Mouse (Mus musculus): ENCODE data around the gene Stk31. TPM values are rescaled to one million over a fixed set of nuclear protein-coding genes. Genes with fewer than 3 reads are reported as not detected.

The Stk31 gene
- polyA plus RNA-seq (2012) = not detected in 2 replicates

- no peak for TF ChIP-seq GATA1 (IDR thresholded peaks at IDR 0.05; ENCODE audit: low read length)
Observed at GRCm38 (mm10) chr6:49395316-49395715, at the start of gene Stk31. Gene Stk31 (plus strand): TSS chr6:49395604.

GRCm38 (mm10) chr6:49349826-49350225 is 45.6 kb upstream of the Stk31 start:
- no peak for TF ChIP-seq GATA1 (IDR thresholded peaks at IDR 0.05; ENCODE audit: low read length)

DNA sequence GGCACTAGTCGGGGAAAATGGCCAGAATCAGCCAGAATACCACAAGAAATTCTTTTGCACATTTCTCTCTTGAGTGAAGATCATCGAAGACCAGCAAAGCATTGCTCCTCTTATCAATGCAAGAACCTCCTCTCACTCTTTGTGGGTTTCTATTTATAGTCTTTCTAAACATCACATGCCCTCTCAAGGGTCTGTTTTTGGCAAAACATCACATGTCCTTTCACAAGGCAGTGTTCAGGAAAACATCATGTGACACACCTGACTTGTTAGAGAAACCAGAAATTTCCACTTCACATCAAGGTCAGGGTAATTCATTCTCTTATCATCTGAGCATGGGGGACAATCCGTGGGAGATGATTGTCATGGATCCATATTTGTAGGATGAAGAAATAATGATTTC is 40.8 kb upstream of the Stk31 start:
- no peak for TF ChIP-seq GATA1 (IDR thresholded peaks at IDR 0.05; ENCODE audit: low read length)

DNA sequence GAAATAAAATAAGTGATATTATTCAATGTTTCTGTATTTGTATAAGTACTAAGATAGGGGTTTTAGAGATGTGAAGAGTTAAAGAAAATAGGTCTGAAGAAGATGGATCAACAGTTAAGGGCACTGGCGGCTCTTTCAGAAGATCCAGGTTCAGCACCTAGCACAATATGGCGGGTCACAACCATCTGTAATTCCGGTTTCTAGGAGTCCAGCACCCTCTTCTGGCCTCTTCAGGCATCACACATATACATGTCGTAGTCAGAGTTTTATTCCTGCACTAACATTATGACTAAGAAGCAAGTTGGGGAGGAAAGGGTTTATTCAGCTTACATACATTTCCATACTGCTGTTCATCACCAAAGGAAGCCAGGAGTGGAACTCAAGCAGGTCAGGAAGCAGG is 40.2 kb upstream of the Stk31 start:
- TF ChIP-seq GATA1 (IDR thresholded peaks at IDR 0.05; ENCODE audit: low read length) = no peak

- TF ChIP-seq GATA1 (IDR thresholded peaks at IDR 0.05; ENCODE audit: low read length) = no peak
Observed at GRCm38 (mm10) chr6:49360420-49360819, 35.0 kb upstream of the Stk31 start.

GRCm38 (mm10) chr6:49367159-49368054 is 28.0 kb upstream of the Stk31 start, which contains the start of gene Fam221a:
Gene Fam221a (plus strand): TSS chr6:49367739.
- TF ChIP-seq GATA1 (IDR thresholded peaks at IDR 0.05; ENCODE audit: low read length) = no peak

DNA sequence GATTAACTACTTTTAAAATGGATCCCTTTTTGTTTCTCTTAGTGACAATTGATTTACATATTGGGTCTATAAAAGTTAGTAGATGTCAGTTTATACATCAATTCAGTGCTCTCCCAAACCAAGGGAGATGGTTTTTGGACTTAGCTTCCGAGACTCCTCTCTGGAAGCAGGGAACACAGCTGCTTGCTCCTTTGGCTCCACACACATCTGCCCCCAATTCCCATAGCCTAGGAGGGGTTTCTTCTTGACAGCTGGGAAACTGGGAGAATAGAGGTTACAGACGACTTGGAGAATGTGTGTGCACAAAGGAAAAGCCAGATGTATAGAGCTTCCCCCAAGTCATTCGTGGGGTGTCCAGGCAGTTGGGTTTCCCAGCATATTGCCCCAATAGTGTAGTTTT is 27.2 kb upstream of the Stk31 start:
- no peak for TF ChIP-seq GATA1 (IDR thresholded peaks at IDR 0.05; ENCODE audit: low read length)

DNA sequence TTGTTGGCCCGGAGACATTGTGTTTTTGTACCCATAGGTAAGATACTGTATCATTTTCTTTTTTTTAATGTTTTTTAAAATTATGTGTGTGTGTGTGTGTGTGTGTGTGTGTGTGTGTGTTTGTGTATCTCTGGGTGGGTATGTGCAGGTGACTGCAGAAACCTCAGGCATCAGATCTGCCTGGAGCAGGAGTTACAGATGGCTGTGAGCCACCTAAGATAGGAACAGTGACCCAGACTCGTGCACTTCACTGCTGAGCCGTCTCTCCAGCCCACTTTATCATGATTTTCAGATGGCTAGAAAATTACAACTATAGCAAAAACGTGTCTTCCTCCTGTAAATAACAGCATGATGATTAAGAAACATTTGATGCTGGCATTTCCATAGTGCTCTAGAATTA is 22.7 kb upstream of the Stk31 start:
- no peak for TF ChIP-seq GATA1 (IDR thresholded peaks at IDR 0.05; ENCODE audit: low read length)

GRCm38 (mm10) chr6:49373943-49374342 is 21.5 kb upstream of the Stk31 start:
- TF ChIP-seq GATA1 (IDR thresholded peaks at IDR 0.05; ENCODE audit: low read length) = no peak

- no peak for TF ChIP-seq GATA1 (IDR thresholded peaks at IDR 0.05; ENCODE audit: low read length)
Observed at GRCm38 (mm10) chr6:49378328-49378727, 17.1 kb upstream of the Stk31 start.

DNA sequence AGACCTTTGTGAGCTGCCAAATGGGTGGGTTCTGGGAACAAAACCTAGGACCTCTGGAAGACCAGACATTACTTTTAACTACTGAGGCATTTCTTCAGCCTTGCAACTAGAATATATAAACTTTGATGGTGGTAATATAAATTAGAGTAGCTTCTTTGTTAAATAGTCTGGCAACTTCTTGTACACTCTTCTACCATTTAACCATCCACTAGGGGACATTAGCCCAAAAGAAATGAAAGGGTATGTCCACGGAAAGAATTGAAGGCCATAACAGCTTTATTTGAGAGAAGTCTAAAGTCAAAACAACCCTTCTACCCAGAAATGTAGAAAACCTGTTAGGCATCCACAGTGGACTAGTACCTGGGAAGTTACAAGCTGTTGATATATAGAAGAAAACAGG is 1.1 kb upstream of the Stk31 start:
- TF ChIP-seq GATA1 (IDR thresholded peaks at IDR 0.05; ENCODE audit: low read length) = no peak

DNA sequence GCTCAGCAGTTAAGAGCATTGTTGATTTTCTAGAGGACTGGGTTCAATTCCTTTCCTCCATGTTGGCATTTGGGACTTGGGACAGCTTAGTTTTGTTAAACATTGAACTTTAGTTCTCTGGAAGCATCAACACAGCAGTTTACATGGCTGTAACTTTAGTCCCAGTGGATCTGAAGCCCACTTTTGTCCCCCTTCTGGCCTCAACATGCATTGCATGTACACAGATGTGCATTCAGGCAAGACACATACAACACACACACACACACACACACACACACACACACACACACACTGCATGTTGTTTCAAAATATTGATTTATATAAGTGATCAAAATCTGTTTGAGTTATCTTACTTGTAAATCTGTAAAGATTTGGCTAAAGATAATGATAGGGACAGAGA is 2.1 kb downstream of the Stk31 start:
- TF ChIP-seq GATA1 (IDR thresholded peaks at IDR 0.05; ENCODE audit: low read length) = no peak

- no peak for TF ChIP-seq GATA1 (IDR thresholded peaks at IDR 0.05; ENCODE audit: low read length)
Observed at GRCm38 (mm10) chr6:49398365-49398764, 3.0 kb downstream of the Stk31 start.

GRCm38 (mm10) chr6:49410830-49411229 is 15.4 kb downstream of the Stk31 start:
- TF ChIP-seq GATA1 (IDR thresholded peaks at IDR 0.05; ENCODE audit: low read length) = no peak

DNA sequence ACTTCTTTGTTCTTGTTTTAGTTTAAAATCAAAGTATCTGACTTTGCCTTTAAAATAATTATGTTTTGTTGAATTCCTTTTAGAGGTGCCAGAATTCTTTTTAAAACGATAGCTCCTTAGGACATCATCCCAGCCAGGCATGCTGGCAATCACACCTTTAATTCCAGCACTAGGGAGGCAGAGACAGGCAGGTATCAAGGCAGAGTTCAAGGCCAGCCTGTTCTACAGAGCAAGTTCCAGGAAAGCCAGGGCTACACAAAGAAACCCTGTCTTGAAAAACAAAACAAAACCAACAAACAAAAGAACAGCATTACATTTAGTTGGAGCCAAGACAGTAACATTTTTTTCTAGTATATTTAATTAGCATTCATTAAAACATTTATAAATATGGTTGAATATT is 20.6 kb downstream of the Stk31 start:
- TF ChIP-seq GATA1 (IDR thresholded peaks at IDR 0.05; ENCODE audit: low read length) = no peak

- no peak for TF ChIP-seq GATA1 (IDR thresholded peaks at IDR 0.05; ENCODE audit: low read length)
Observed at GRCm38 (mm10) chr6:49437306-49437705, 41.9 kb downstream of the Stk31 start.

DNA sequence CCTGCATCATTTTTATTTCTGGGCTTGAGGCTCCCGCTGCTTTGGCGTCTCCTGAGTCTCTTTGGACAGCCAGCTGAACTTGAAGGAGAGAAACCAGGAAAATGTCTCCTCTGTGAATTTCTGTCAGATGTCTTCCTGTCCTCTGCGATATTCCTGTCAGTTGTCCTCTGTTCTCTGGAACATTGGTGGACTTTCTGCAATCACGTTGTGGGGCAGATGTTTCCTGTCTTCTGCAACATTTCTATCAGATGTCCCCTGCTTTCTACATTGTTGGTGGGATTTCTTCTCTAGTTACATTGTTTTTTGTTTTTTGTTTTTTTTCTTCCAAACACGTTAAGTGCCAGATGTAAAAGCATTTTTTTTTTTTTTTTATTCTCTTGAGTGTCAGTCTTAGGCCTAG is 62.7 kb downstream of the Stk31 start:
- no peak for TF ChIP-seq GATA1 (IDR thresholded peaks at IDR 0.05; ENCODE audit: low read length)

All from G1E-ER4 (cell line).